Mouse (Mus musculus): Measurements from ENCODE around the gene Cacng6. TPM values are rescaled to one million over a fixed set of nuclear protein-coding genes. Genes with fewer than 3 reads are reported as not detected.
A peak's percentile ranks its signal among the peaks of the same experiment; 100 is the strongest.
"Not testable (repeated sequence)": the region's sequence is repeated elsewhere in the genome, so short reads cannot be mapped to it uniquely, and the experiment has no call there.

Gene Cacng6
- polyA plus RNA-seq, 1 experiment, result 1.2 TPM

DNA sequence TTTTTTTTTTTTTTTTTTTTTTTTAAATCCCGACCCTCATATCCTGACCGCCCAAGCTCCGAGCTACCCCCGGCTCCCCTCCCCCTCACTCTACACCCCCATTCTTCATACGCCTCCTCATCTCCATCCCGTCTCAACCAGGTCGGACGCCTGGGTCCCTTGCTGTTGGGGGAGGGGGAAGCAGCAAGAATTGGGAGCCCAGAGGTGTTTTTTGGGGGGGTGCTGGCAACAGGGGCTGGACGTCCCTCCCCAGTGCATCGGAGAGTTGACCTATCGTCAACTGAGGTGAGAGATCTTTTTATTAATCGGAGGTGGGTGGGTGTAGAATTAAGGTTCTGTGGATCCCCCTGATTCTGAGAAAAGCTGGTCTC is 32.9 kb upstream of the Cacng6 start:
- 15% methylated on average over 12 of the region's 12 CpGs for WGBS
- no peak overlapping the region for H3K4me3 ChIP-seq (replicated peaks; ENCODE audit: extremely low read depth, low read depth, low read length)
- H3K4me1 ChIP-seq (ENCODE audit: control insufficient read depth, insufficient read depth, low read length), result no peaks in the 10 kb centered on the region
- no peak for DNase-seq
- no peak for TF ChIP-seq POLR2A (IDR thresholded peaks at IDR 0.05; ENCODE audit: borderline replicate concordance, extremely low read depth, low read depth, low read length)
- no peak for TF ChIP-seq CTCF (IDR thresholded peaks at IDR 0.05; ENCODE audit: insufficient read depth, low read length)

GRCm38 (mm10) chr7:3391809-3392208 is 32.2 kb upstream of the Cacng6 start:
- WGBS, result 27% methylated on average over 4 of the region's 4 CpGs

GRCm38 (mm10) chr7:3397355-3397754 is 26.6 kb upstream of the Cacng6 start:
- H3K4me1 ChIP-seq (ENCODE audit: control insufficient read depth, insufficient read depth, low read length), result no peaks in the 10 kb centered on the region
- no peak for TF ChIP-seq POLR2A (IDR thresholded peaks at IDR 0.05; ENCODE audit: borderline replicate concordance, extremely low read depth, low read depth, low read length)
- no peak for TF ChIP-seq CTCF (IDR thresholded peaks at IDR 0.05; ENCODE audit: insufficient read depth, low read length)
- no peak overlapping the region for H3K4me3 ChIP-seq (replicated peaks; ENCODE audit: extremely low read depth, low read depth, low read length)
- no peak for DNase-seq
- WGBS, result 65% methylated on average over 10 of the region's 10 CpGs

More at GRCm38 (mm10) chr7:3391809-3392208, 32.2 kb upstream of the Cacng6 start:
- Histone ChIP-seq H3K4me1 (ENCODE audit: control insufficient read depth, insufficient read depth, low read length) (no peaks in the 10 kb centered on the region), H3K4me3 (replicated peaks; ENCODE audit: extremely low read depth, low read depth, low read length) (no peak overlapping the region)
- no peak for DNase-seq
- TF ChIP-seq CTCF (IDR thresholded peaks at IDR 0.05; ENCODE audit: insufficient read depth, low read length) (no peak), POLR2A (IDR thresholded peaks at IDR 0.05; ENCODE audit: borderline replicate concordance, extremely low read depth, low read depth, low read length) (no peak)

DNA sequence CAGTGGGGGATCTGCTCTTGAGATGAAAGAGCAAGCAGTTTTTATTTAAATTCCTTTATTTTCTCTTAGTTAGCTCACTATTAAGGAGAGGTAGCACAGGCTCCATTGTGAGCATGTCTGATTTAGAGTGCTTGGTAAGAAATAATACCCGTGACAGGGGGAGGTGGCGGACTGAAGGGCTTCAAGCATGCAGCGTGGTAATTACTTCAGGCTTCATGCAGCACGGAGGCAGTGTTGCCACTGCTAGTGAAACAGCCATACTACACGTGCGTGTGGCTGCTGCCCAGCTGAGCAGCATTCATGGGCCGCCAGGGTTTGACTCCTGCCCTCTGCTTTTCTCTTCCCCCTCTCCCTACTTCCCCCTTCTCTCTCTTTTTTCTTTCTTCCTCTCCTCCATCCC is 26.2 kb upstream of the Cacng6 start:
- WGBS, result 56% methylated on average over 7 of the region's 7 CpGs
- TF ChIP-seq POLR2A (IDR thresholded peaks at IDR 0.05; ENCODE audit: borderline replicate concordance, extremely low read depth, low read depth, low read length) (no peak), CTCF (IDR thresholded peaks at IDR 0.05; ENCODE audit: insufficient read depth, low read length) (no peak)
- Histone ChIP-seq H3K4me3 (replicated peaks; ENCODE audit: extremely low read depth, low read depth, low read length) (no peak overlapping the region), H3K4me1 (ENCODE audit: control insufficient read depth, insufficient read depth, low read length) (no peaks in the 10 kb centered on the region)
- DNase-seq, result no peak

GRCm38 (mm10) chr7:3398363-3398762 is 25.6 kb upstream of the Cacng6 start:
- 87% methylated on average over 8 of the region's 8 CpGs for whole genome bisulfite sequencing
- not testable (repeated sequence) for H3K4me1 ChIP-seq (ENCODE audit: control insufficient read depth, insufficient read depth, low read length); H3K4me3 ChIP-seq (replicated peaks; ENCODE audit: extremely low read depth, low read depth, low read length); DNase-seq

- DNase-seq, result no peak
- Histone ChIP-seq H3K4me3 (replicated peaks; ENCODE audit: extremely low read depth, low read depth, low read length) (no peak overlapping the region), H3K4me1 (ENCODE audit: control insufficient read depth, insufficient read depth, low read length) (no peaks in the 10 kb centered on the region)
- TF ChIP-seq POLR2A (IDR thresholded peaks at IDR 0.05; ENCODE audit: borderline replicate concordance, extremely low read depth, low read depth, low read length), result no peak
- no peak for TF ChIP-seq CTCF (IDR thresholded peaks at IDR 0.05; ENCODE audit: insufficient read depth, low read length)
Measured at GRCm38 (mm10) chr7:3399937-3400336, 24.1 kb upstream of the Cacng6 start.

GRCm38 (mm10) chr7:3409729-3410520 is 14.1 kb upstream of the Cacng6 start:
- DNase-seq, result no peak
- no peak for TF ChIP-seq POLR2A (IDR thresholded peaks at IDR 0.05; ENCODE audit: borderline replicate concordance, extremely low read depth, low read depth, low read length)
- no peak for TF ChIP-seq CTCF (IDR thresholded peaks at IDR 0.05; ENCODE audit: insufficient read depth, low read length)
- Histone ChIP-seq H3K4me3 (replicated peaks; ENCODE audit: extremely low read depth, low read depth, low read length) (no peak overlapping the region), H3K4me1 (ENCODE audit: control insufficient read depth, insufficient read depth, low read length) (0 out of 2 replicates have a peak, but pooled peaks cover 3% of the 10 kb centered on the region)
- WGBS, result 45% methylated on average over 11 of the region's 11 CpGs

- 2% methylated on average over 33 of the region's 33 CpGs for WGBS
- no peak for DNase-seq
- TF ChIP-seq CTCF (IDR thresholded peaks at IDR 0.05; ENCODE audit: insufficient read depth, low read length), result no peak
- no peak for TF ChIP-seq POLR2A (IDR thresholded peaks at IDR 0.05; ENCODE audit: borderline replicate concordance, extremely low read depth, low read depth, low read length)
- H3K4me3 ChIP-seq (replicated peaks; ENCODE audit: extremely low read depth, low read depth, low read length), result no peak overlapping the region
- H3K4me1 ChIP-seq (ENCODE audit: control insufficient read depth, insufficient read depth, low read length), result 0 out of 2 replicates have a peak, but pooled peaks cover 3% of the 10 kb centered on the region
Measured at GRCm38 (mm10) chr7:3411160-3411941, 12.6 kb upstream of the Cacng6 start.

GRCm38 (mm10) chr7:3412036-3412435 is 12.0 kb upstream of the Cacng6 start:
- TF ChIP-seq POLR2A (IDR thresholded peaks at IDR 0.05; ENCODE audit: borderline replicate concordance, extremely low read depth, low read depth, low read length), result no peak
- TF ChIP-seq CTCF (IDR thresholded peaks at IDR 0.05; ENCODE audit: insufficient read depth, low read length), result no peak
- no peak for DNase-seq
- peak overlapping the region; percentile 17 for H3K4me3 ChIP-seq (replicated peaks; ENCODE audit: extremely low read depth, low read depth, low read length)
- 2% methylated on average over 20 of the region's 20 CpGs for WGBS
- 0 out of 2 replicates have a peak, but pooled peaks cover 3% of the 10 kb centered on the region for H3K4me1 ChIP-seq (ENCODE audit: control insufficient read depth, insufficient read depth, low read length)

DNA sequence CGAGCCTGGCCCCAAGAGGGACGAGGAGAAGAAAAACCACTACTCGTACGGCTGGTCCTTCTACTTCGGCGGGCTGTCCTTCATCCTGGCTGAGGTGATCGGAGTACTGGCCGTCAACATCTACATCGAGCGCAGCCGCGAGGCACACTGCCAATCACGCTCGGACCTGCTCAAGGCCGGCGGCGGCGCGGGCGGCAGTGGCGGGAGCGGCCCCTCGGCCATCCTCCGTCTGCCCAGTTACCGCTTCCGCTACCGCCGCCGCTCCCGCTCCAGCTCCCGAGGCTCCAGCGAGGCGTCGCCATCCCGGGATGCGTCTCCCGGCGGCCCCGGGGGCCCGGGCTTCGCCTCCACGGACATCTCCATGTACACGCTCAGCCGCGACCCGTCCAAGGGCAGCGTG is 9.1 kb upstream of the Cacng6 start:
- peak; percentile 8 for DNase-seq
- WGBS, result 2% methylated on average over 47 of the region's 47 CpGs

More for the DNA sequence above, 9.1 kb upstream of the Cacng6 start:
- TF ChIP-seq CTCF (IDR thresholded peaks at IDR 0.05; ENCODE audit: insufficient read depth, low read length) (no peak), POLR2A (IDR thresholded peaks at IDR 0.05; ENCODE audit: borderline replicate concordance, extremely low read depth, low read depth, low read length) (no peak)
- H3K4me3 ChIP-seq (replicated peaks; ENCODE audit: extremely low read depth, low read depth, low read length), result no peak overlapping the region
- H3K4me1 ChIP-seq (ENCODE audit: control insufficient read depth, insufficient read depth, low read length), result 0 out of 2 replicates have a peak, but pooled peaks cover 3% of the 10 kb centered on the region
